Mouse (Mus musculus): ENCODE results near the gene Vash1.
A peak's percentile ranks its signal among the peaks of the same experiment; 100 is the strongest.

Gene Vash1

GRCm38 (mm10) chr12:86721453-86721852 is 43.0 kb downstream of the Vash1 start:
- no peak for DNase-seq

- DNase-seq = no peak
Observed at GRCm38 (mm10) chr12:86724300-86724699, 45.8 kb downstream of the Vash1 start.

GRCm38 (mm10) chr12:86725706-86726105 is 47.2 kb downstream of the Vash1 start:
- peak; percentile 5 to 7 for DNase-seq

- DNase-seq = peak; percentile 98 to 99
Observed at GRCm38 (mm10) chr12:86726120-86726640, 47.7 kb downstream of the Vash1 start, which contains the start of gene Angel1. Angel1 (minus strand) TSS chr12:86726460.

GRCm38 (mm10) chr12:86734319-86734810 is 55.9 kb downstream of the Vash1 start, which contains the start of gene Lrrc74a:
Lrrc74a (plus strand) TSS chr12:86734369.
- no peak for DNase-seq
